Mouse (Mus musculus): Measurements from ENCODE around the gene Pde4dip. TPM values are rescaled to one million over a fixed set of nuclear protein-coding genes. Genes with fewer than 3 reads are reported as not detected.

Gene Pde4dip
- total RNA-seq, 2 experiments from 2014 or later: 0.96 to 1.2 TPM

DNA sequence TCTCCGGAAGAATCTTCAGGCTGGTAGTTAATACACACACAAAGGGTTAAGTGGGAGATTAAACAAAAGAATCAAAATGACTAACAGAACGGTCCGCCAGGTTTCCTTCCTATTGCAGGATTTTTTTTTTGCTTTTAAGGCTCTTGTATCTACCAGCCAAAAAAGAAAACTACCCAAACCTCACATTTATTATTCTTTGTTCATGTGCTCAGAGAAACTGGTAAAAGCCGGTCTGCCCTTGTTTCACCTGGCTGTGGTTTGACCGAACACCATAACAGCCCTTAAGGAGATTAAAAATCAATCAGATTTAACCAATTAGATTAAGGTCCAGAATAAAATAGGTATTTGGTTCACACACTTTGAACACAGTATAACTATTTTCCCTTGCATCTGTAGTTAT is 124.4 kb downstream of the Pde4dip start:
- ATAC-seq (replicated peaks; ENCODE audit: low FRiP score, low TSS enrichment, poor library complexity, severe bottlenecking): no peak

DNA sequence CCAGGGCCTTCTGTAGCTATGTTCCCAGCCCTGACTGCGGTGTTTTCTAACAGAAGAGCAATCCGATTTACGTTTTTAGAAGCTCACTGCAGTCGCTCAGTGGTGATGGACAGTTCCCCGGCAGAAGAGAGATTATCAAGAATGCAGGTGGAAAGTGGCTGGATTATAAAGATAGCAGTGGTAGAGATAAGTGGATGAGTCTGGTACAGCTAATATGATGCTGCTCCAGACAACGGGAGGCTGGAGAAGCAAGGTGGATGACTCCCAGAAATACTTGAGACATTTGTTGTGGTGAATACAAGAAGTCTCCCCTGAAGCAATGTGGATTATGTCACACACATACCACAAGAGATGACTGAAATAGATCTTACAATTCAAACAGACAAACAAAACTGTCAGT is 126.6 kb downstream of the Pde4dip start:
- no peak for ATAC-seq (replicated peaks; ENCODE audit: low FRiP score, low TSS enrichment, poor library complexity, severe bottlenecking)

DNA sequence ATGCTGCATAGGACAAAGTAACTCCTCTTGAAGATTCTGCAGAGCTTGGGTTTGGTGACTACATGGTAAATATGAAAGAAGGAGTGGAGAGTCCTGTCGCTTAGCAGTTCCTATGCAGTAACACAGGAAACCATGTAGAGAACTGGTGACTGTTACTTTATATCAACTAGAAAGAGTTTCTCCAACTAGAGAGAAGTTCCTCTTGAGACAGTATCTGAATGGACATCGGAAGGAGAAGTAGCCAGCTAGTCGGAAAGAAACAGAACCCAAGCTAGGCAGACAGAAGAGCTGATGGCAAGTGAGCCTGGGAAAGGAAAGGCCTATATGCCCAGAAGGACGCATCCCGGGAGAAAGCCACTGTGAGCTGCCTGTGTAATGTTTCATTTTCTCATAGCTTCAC is 127.3 kb downstream of the Pde4dip start:
- ATAC-seq (replicated peaks; ENCODE audit: low FRiP score, low TSS enrichment, poor library complexity, severe bottlenecking): no peak

DNA sequence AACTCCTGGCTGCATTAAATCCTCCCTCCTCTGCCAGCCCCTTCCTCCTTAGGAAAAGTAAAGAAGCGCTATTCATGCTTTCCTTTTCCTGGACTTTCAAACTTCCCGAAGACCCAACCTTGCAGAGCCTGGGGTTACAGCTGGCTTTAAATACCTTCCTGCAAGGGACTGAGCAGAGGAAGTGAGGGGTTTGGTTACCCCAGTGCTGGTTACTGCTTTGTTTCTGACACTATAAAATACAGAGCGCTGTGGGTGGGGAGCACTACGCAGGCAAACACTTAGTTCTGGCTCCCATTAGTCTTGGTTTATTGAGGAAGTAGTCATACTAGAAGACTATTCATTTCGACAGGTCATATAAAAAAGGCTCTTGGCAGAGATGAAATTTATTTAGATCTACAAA is 128.7 kb downstream of the Pde4dip start:
- no peak for ATAC-seq (replicated peaks; ENCODE audit: low FRiP score, low TSS enrichment, poor library complexity, severe bottlenecking)

DNA sequence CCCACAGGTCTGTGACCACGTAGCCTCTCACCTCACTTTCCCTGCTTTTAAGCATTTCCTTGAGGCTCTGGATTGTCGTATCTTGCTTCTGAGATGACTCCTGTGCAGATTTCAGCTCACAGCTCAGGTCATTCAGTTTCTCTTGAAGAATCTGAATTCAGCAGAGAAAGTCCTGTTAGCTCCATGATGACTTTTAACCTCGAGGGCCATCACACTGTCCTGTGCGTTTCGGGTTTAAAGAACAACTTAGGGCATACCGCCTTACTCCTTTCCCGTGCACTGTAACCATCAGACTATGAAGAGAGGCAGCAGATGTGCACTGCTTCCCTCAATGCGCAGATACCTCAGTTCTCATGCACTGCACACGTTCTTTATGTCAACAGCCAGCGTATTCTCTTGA is 131.0 kb downstream of the Pde4dip start:
- no peak for ATAC-seq (replicated peaks; ENCODE audit: low FRiP score, low TSS enrichment, poor library complexity, severe bottlenecking)

DNA sequence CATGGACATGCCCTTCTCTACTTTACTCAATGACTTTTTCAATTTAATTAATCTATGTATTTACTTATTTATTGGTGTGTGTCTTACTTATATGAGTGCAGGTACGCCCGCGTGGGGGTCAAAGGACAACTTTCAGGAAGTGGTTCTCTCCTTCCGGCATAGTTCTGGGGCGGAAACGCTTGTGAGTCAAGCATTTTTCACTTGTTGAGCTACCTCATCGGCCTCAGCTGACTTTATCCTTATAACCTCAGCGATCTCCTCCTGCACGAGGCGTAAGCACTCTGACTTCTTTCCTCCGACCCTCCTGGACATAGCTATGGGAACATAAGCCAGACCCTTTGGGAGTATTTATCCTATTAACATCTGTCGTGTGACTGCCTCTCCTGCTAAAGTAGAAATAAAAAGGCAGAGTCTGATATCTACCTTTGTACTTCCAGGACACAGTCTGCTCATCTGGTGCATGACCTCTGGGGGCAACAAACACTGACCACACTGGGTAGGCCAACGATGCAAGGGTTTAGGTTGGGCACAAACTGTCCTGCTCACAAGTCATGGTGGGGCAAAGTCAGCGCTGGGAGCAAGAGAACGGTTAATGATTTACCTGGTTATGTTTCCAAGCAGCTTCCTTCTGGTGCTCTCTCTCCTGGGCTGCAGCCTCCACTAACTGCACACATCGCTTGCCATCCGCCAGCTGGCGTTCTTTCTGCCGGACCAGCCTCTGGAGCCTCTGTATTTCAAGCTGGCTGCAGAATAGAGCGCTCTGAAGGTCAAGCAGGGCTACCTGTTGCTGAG is 132.0 kb downstream of the Pde4dip start:
- no peak for ATAC-seq (replicated peaks; ENCODE audit: low FRiP score, low TSS enrichment, poor library complexity, severe bottlenecking)

DNA sequence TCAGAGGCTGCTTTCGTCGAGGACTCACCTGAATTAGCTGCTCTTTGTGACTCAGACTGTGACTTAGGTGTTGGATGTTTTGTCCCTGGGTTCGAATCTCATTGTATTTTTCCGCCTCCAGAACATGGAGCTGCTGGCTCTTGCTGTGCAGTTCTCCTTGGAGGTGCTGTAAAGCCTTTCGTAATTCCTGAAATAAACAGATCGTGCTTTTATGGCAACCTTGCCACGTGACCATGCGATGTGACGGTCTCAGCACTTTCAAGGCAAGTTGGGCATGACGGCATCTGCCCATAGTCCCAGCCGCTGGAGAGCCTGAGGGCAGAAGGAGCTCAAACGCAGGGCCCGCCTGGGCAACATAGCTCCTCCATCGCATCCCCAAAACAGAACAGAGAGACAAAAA is 133.1 kb downstream of the Pde4dip start:
- no peak for ATAC-seq (replicated peaks; ENCODE audit: low FRiP score, low TSS enrichment, poor library complexity, severe bottlenecking)

DNA sequence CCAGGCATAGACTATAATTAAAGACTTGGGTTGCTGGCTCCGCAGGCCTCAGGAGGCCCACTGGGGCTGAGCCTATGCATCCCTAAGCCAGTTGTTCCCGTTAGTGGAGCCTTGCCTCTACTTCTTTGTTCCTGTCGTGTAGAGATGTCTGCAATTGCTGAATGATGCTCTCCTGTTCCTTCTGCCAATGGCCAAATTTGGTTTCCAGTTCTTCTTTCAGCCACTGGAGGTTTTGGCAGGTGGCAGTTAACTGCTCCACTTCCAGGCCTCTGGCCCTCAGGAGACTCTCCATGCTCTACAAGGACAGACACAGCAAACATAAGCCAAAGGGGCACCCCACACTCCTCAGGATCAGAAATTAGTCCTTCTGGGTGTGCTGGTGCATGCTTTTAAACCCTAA is 135.6 kb downstream of the Pde4dip start:
- ATAC-seq (replicated peaks; ENCODE audit: low FRiP score, low TSS enrichment, poor library complexity, severe bottlenecking): no peak

DNA sequence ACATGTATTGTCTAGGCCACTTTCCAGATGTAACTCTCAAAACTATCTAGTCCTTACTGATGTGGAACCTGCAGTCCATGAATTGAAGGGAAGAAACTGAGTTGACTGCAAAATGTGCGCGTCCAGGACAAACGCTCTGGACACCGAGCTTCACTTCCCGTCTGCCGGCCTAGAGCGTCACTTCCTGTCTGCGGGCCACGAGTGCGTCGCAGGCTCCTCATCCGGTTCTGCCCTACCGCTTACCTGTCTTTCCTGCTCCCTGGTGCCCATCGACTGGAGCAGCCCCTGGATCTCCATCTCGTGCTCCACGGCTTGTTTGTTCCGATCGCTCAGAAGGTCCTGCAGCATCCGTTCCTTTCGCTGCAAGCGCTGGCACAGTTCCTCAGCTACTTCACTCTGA is 136.9 kb downstream of the Pde4dip start:
- ATAC-seq (replicated peaks; ENCODE audit: low FRiP score, low TSS enrichment, poor library complexity, severe bottlenecking): no peak

DNA sequence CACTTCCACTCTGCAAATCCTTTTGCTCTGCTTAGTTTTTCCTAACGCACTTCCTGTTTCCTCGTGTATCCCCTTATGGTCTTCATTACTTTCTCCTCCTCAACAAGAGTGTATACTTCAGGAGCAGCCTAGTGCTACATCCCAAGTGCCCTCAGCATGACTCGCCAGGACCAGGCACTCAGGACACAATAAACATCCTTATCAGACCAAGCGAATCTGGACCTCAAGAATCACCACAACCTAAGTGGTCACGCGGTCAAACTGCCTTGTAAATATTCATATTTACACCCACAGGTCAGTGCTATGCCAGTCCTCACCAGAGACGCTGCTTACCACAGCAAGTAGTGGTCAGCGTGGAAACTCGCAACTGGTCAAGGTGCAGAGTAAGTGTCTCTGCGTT is 139.7 kb downstream of the Pde4dip start:
- no peak for ATAC-seq (replicated peaks; ENCODE audit: low FRiP score, low TSS enrichment, poor library complexity, severe bottlenecking)

DNA sequence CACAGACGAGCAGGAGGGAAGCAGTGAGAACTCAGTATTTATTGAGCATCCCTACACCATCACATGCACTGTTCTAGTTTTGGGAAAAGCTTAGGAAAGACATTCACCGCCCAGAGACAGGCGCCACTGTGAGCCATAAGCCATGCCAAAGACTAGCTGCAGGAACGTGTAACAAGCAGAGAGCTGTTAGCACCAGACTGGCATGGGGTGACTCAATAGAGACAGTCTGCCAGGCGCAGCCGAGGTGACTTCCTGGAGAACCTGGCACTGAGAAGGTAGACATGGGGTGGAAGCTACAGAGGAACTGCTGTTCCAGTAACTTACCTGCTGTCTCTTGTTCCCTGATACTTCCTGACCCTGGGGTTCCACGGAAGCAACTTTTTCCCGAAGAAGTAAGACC is 145.7 kb downstream of the Pde4dip start:
- no peak for ATAC-seq (replicated peaks; ENCODE audit: low FRiP score, low TSS enrichment, poor library complexity, severe bottlenecking)

DNA sequence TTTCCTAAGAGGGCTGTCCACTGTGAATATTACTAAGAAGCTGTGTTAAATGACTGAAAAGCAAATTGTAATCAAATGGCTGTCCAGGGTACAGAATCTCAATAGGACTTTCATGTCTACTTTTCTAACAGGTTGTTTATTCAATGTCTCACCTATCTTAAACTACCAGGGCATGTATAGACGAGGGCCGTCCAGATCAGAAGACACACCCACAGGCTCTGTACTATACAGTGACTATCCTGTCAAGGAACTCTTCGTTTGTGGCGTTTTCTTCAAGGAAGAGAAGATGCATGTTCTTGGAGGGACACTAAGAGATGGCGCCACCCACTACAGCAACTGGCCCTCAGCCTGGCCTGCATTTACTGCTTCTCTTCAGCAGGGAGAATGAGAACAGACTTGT is 152.9 kb downstream of the Pde4dip start:
- no peak for ATAC-seq (replicated peaks; ENCODE audit: low FRiP score, low TSS enrichment, poor library complexity, severe bottlenecking)

DNA sequence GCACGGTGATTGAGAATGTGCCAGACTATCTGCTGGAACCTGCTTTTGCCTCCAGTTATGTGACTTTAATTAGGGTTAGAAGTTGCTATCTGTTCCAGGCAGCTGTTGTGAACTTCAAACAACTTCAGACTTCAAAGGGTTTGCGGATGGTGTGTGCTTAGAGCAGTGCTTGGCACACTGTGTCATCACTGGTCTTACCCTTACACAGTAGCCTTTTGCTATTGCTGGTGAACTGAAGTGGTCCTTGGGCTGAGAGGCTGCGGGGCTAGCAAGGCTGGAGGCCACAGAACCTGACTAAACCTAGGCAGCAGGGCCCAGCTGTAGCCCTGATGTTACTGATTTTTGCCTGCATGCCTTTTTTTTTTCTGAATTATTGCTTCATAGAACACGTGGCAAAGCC is 154.2 kb downstream of the Pde4dip start:
- ATAC-seq (replicated peaks; ENCODE audit: low FRiP score, low TSS enrichment, poor library complexity, severe bottlenecking): no peak

DNA sequence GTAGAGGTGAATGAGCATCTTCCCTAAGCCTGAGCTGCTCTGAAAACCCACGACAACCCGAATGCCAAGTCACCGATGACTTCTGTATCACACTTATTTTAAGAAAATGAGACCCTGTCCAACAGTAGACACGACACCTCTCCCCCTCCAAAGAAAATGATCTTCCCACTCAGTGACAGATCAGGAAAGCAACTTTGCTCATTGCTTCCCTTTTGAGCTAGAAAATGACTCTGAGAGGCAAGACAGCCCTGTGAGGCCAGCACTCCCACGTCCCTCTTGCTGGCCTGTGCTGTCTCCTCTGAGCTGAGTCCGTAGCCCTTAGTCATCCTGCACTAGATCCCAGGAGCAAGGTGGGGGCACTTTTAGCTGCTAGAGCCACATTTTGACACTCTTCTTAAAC is 155.9 kb downstream of the Pde4dip start:
- no peak for ATAC-seq (replicated peaks; ENCODE audit: low FRiP score, low TSS enrichment, poor library complexity, severe bottlenecking)

DNA sequence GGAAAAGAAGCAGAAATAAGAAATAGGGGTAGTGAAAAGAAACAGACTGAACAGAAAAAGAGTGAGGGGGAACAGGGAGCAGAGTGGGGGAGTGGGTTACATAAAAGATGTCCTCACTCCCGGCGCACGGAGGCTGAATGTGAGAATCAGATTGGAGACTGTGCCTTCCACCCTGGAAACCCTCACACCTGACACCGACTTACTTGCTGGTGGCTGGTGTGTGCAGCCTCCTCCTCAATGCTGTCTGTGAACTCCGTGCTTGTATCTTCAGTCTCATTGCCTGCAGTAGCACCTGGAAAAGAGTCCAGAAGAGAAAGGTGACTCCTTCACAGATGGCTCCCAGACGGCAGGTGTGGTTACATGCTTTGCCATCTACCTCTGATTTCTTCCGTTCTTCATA is 157.9 kb downstream of the Pde4dip start:
- no peak for ATAC-seq (replicated peaks; ENCODE audit: low FRiP score, low TSS enrichment, poor library complexity, severe bottlenecking)

DNA sequence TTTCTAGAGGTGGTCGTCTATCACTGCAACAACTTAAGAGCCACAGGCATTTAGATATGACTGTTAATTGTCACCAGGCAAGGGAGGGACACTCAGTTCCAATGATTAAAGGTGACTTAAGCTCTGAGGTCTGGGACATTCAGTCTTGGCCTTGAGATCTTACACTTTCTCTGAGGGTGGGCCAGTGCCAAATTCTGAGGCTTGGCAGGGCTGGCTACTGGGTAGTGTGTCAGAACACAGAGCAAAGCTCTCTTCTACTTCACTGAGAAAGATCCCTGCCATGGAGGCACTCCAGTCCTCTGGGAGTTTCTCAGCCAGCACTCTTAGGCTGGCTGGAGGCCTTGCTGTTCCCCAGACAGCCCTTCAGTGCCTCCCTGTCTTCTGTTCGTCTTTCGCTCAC is 158.4 kb downstream of the Pde4dip start:
- no peak for ATAC-seq (replicated peaks; ENCODE audit: low FRiP score, low TSS enrichment, poor library complexity, severe bottlenecking)

DNA sequence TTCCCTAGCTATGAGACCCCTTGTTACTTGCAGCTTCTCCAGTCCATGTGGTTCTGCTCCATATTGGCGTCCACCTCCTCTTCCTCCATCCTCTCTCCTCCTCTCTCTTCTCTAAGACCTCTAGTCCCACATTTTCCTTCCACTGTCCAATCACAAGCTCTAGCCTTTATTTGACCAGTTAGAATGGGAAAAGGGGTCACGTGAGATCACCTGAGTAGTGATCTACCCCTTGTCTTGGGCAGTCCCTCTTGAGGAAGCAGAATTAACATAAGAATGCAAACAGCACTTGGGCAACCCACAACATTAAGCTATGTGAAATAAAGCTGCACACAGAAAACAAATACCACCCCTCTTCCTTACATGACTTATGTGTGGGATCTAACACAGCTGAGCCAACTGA is 160.7 kb downstream of the Pde4dip start:
- no peak for ATAC-seq (replicated peaks; ENCODE audit: low FRiP score, low TSS enrichment, poor library complexity, severe bottlenecking)

DNA sequence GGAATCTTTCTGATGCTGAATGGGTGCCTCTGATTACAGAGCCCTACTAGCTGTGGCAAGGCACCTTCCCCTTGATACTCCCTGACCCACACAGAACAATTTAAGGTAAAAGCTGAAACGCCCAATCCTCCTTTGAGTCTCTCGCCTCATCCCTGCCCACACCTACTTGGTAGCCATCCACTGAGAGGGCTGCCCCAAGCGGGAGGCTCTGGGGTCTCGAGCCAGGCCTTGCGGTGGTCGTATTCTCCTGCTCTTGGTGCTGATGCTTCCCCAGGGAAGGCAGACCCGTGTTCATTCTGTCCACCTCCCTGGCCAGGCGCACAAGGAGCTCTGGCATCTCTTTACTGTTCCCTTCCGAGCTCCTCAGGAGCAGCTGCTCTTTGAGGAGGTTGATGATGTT is 169.4 kb downstream of the Pde4dip start:
- ATAC-seq (replicated peaks; ENCODE audit: low FRiP score, low TSS enrichment, poor library complexity, severe bottlenecking): no peak

DNA sequence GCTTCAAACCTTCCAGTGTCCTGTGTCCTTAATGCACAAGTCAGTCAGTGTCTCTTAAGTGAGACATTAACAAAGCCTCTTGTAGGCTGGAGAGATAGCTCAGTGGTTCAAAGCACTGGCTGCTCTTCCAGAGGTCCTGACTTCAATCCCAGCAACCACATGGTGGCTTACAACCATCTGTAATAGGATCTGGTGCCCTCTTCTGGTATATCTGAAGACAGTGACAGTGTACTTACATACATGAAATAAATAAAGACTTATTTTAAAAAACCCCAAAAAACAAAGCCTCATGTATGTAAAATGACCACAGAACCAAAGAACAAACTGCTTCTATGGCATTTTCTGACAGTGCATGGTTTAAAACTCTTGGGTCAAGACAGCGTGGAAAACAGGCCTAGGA is 172.6 kb downstream of the Pde4dip start:
- no peak for ATAC-seq (replicated peaks; ENCODE audit: low FRiP score, low TSS enrichment, poor library complexity, severe bottlenecking)

DNA sequence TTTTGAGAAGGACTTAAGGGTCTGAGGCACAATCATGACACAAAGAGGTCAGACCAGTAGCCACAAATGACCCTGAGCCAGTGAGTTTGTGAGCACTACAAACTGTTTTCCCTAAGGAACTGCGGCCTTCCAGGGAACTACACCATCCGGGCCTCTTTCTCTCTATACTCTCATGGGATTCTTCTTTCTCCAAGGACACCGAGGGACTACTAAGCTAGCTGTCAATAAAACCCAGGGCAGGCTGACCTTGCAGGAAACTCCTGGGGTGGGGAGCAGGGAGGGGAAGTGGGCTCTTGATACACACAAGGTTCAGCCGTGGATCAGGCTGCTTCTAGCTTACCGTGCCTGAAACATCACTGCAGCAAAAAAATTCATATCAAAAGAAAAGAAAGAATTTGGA is 177.6 kb downstream of the Pde4dip start:
- no peak for ATAC-seq (replicated peaks; ENCODE audit: low FRiP score, low TSS enrichment, poor library complexity, severe bottlenecking)

DNA sequence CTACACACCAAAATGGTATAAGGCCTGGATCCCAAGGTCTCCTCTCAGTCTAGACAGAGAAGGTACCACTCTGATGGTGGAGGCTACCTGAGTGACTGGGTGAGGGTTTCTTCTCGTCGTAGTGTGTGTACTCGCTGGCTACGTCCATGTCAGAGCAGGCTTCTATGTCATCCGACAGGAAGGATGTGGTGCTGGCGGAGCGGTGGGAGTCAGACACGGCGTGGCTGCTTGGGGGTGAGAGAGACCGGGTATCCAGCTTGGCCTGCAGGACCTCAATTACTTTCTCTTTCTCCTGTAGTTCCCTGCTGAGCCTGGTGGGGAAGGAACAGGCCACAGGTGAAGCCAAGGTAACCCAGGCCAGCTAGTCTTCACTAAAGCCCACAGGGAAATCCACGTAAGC is 178.4 kb downstream of the Pde4dip start:
- ATAC-seq (replicated peaks; ENCODE audit: low FRiP score, low TSS enrichment, poor library complexity, severe bottlenecking): no peak

DNA sequence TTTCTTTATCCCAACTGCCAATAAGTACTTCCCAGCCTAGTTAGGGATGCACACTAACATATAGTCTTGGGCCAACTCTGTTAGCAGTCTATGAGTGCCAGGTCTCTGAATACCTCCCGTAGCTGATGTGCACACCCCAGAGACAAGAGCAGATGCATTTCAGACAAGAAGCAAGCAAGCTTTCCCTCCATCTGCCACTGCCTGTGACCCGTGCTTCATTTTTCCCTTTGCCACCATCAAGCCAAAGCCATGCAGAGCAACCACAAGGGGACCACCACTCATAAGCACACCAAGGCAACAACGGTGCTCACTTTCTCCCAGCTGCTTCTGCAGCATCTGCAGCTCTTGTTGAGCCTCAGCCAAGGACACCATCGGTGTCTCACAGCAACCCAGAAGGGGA is 181.9 kb downstream of the Pde4dip start:
- no peak for ATAC-seq (replicated peaks; ENCODE audit: low FRiP score, low TSS enrichment, poor library complexity, severe bottlenecking)

Data from megakaryocyte-erythroid progenitor cell, adult 5-6 weeks (primary cell).